Mouse (Mus musculus) cerebellum, adult 2 months (tissue): ENCODE results near the gene Ncor2.

Experiments used
- CTCF ChIP-seq: fragments of 200-500 bp; IDR thresholded peaks from 2 replicates; pipeline ENCODE4 v1.5.1; 2011; ENCODE audit warnings: low read depth, mild to moderate bottlenecking, control low read depth, low read length, moderate library complexity, borderline replicate concordance; ENCODE audit not compliant: insufficient read depth
- POLR2A ChIP-seq: fragments of 200-500 bp; IDR thresholded peaks from 2 replicates; pipeline ENCODE4 v1.6.1; 2011; ENCODE audit warnings: low read length, control low read depth, borderline replicate concordance; ENCODE audit not compliant: insufficient read depth

DNA sequence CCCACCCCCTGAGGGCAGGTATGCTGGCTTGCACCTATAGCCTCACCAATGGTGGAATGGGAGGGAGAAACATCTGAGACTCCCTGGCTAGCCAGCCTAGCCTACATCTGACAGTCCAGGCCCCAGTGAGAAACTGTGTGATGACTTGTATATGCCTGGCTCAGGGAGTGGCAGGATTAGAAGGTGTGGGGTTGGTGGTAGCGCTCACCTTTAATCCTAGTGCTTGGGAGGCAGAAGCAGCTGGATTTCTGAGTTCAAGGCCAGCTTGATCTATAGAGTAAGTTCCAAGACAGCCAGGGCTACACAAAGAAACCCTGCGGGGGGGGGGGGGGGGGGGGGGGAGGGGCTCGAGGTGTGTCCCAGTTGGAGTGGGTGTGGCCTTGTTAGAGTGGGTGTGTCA lies 16.6 kb downstream of the Ncor2 start:
- no peak for TF ChIP-seq POLR2A
- TF ChIP-seq CTCF: no peak
